Mouse (Mus musculus) adrenal gland, adult (tissue): Measurements from ENCODE around the gene Fkbp5.

Experiments
- DNase-seq, 2 experiments: peaks; one replicate each; pipeline ENCODE4 v3.0.0; 2022 to 2023; ENCODE audit warnings: low spot score in 1 of 2; ENCODE audit not compliant: inconsistent age in 2 of 2

Gene Fkbp5

GRCm38 (mm10) chr17:28524009-28524695 lies 6.8 kb upstream of the Fkbp5 start:
- DNase-seq = peak; percentile 39 to 63

GRCm38 (mm10) chr17:28523355-28524008 lies 6.2 kb upstream of the Fkbp5 start:
- DNase-seq = no peak

GRCm38 (mm10) chr17:28522623-28523354 lies 5.5 kb upstream of the Fkbp5 start:
- peak; percentile 94 to 98 for DNase-seq

- DNase-seq = no peak
Measured at GRCm38 (mm10) chr17:28521920-28522319, 4.6 kb upstream of the Fkbp5 start.

- DNase-seq = peak; percentile 19 to 37
Measured at GRCm38 (mm10) chr17:28521071-28521726, 3.9 kb upstream of the Fkbp5 start.

GRCm38 (mm10) chr17:28520561-28520960 lies 3.2 kb upstream of the Fkbp5 start:
- DNase-seq = peak; percentile 16 to 30

GRCm38 (mm10) chr17:28519827-28520226 lies 2.5 kb upstream of the Fkbp5 start:
- peak; percentile 20 to 68 for DNase-seq

- peak; percentile 52 to 81 for DNase-seq
Measured at GRCm38 (mm10) chr17:28518615-28519071, 1.3 kb upstream of the Fkbp5 start.

GRCm38 (mm10) chr17:28517956-28518614 lies 758 bp upstream of the Fkbp5 start:
- peak; percentile 95 to 96 for DNase-seq

GRCm38 (mm10) chr17:28516881-28517280 lies 446 bp downstream of the Fkbp5 start:
- DNase-seq = no peak

GRCm38 (mm10) chr17:28515431-28516341 lies 1.6 kb downstream of the Fkbp5 start:
- peak; percentile 84 to 91 for DNase-seq

GRCm38 (mm10) chr17:28514555-28514954 lies 2.8 kb downstream of the Fkbp5 start:
- DNase-seq = peak in 1 of 2 experiments; percentile 57

GRCm38 (mm10) chr17:28513844-28514243 lies 3.5 kb downstream of the Fkbp5 start:
- peak; percentile 62 to 78 for DNase-seq

- DNase-seq = peak in 1 of 2 experiments; percentile 57
Measured at GRCm38 (mm10) chr17:28513337-28513736, 4.0 kb downstream of the Fkbp5 start.

- peak; percentile 90 to 95 for DNase-seq
Measured at GRCm38 (mm10) chr17:28512696-28513095, 4.6 kb downstream of the Fkbp5 start.

- peak; percentile 50 to 64 for DNase-seq
Measured at GRCm38 (mm10) chr17:28511616-28512541, 5.4 kb downstream of the Fkbp5 start.

GRCm38 (mm10) chr17:28510445-28511342 lies 6.6 kb downstream of the Fkbp5 start:
- DNase-seq = peak; percentile 49 to 67
